Mouse (Mus musculus): ENCODE measurements around the gene Lpp.

DNA sequence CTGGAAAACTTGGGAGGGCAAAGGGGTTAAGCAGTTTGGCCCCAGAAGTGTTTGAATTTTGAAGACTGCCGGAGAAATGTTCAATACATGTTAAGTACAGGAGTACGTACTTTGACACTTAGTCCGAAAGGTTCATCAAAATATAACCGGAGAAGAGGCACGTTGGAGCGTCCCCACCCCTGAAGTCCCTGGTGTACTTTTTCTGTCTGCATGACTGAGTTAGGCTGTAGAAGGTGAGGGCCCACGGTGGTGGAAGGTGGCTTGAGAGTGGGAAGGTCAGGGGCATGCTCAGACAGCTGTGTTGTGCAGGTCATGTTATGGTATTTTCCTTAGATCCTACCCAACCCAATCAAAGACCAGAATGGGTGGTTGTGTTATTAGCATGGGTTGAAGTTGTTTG is 1.4 kb upstream of the Lpp start:
- TF ChIP-seq GATA1 (IDR thresholded peaks at IDR 0.05; ENCODE audit: borderline replicate concordance, low read length) = no peak
- TF ChIP-seq FLI1 (IDR thresholded peaks at IDR 0.05; ENCODE audit: low read length) = no peak

Data from megakaryocyte, embryonic 14.5 days (primary cell).